Mouse (Mus musculus) CH12.LX (cell line): ENCODE data around the gene Cacna1c. TPM values are rescaled to one million over a fixed set of nuclear protein-coding genes. Genes with fewer than 3 reads are reported as not detected.

ENCODE experiments used
- DNase-seq: peaks from one replicate; pipeline ENCODE4 v3.0.0-alpha.2; 2013; ENCODE audit errors: extremely low read depth
- H3K27ac ChIP-seq: 2 replicates; pipeline ENCODE4 v1.5.1; 2012; ENCODE audit warnings: low read depth, mild to moderate bottlenecking, control low read depth, moderate library complexity; ENCODE audit not compliant: insufficient read depth
- H3K27me3 ChIP-seq: replicated peaks from 2 replicates; pipeline ENCODE3; 2012; ENCODE audit warnings: inconsistent platforms
- H3K36me3 ChIP-seq, 2 experiments: replicated peaks in 1 of 2; 2 replicates each; pipeline versions ENCODE3 to v1.6.1; 2012; ENCODE audit warnings: inconsistent platforms in 1 of 2, low read length in 1 of 2, mild to moderate bottlenecking in 1 of 2, mixed read lengths in 1 of 2, moderate library complexity in 1 of 2; ENCODE audit not compliant: control insufficient read depth in 1 of 2, insufficient read depth in 1 of 2
- H3K4me1 ChIP-seq, 2 experiments: 2 replicates each; pipeline ENCODE4 v1.6.1; 2012; ENCODE audit warnings: inconsistent platforms in 1 of 2, moderate library complexity in 1 of 2; ENCODE audit not compliant: insufficient read depth in 2 of 2, control insufficient read depth in 1 of 2
- H3K4me2 ChIP-seq: 2 replicates; pipeline ENCODE4 v1.6.1; 2012; ENCODE audit warnings: low read depth, mild to moderate bottlenecking, control low read depth; ENCODE audit not compliant: poor library complexity, insufficient read depth, severe bottlenecking
- H3K4me3 ChIP-seq, 3 experiments: fragments of 150-350 bp in 1 of 3; sonication (generic) in 1 of 3; replicated peaks in 1 of 3; 2 replicates each; pipeline versions ENCODE3 to v1.5.1; 2011 to 2012; ENCODE audit warnings: low read depth in 2 of 3, low read length in 2 of 3, mild to moderate bottlenecking in 2 of 3, moderate library complexity in 2 of 3, control low read depth in 1 of 3, improper control_type of control experiment in 1 of 3, inconsistent platforms in 1 of 3, mixed read lengths in 1 of 3; ENCODE audit not compliant: poor library complexity in 1 of 3
- H3K79me2 ChIP-seq: replicated peaks from 2 replicates; pipeline ENCODE4 v1.6.1; 2012; ENCODE audit warnings: mild to moderate bottlenecking, moderate library complexity; ENCODE audit not compliant: control insufficient read depth, poor library complexity, insufficient read depth, severe bottlenecking; ENCODE audit errors: extremely low read depth
- H3K9ac ChIP-seq: 2 replicates; pipeline ENCODE4 v1.6.1; 2012; ENCODE audit warnings: low read depth, mild to moderate bottlenecking, control low read depth, moderate library complexity; ENCODE audit not compliant: insufficient read depth
- H3K9me3 ChIP-seq: replicated peaks from 2 replicates; pipeline ENCODE3; 2012; ENCODE audit warnings: low read length, inconsistent platforms, mixed read lengths
- BHLHE40 ChIP-seq: IDR thresholded peaks from 2 replicates; pipeline ENCODE4 v1.6.1; 2011; ENCODE audit warnings: mild to moderate bottlenecking, low read depth, low read length, improper control_type of control experiment
- CHD1 ChIP-seq: IDR thresholded peaks from 2 replicates; pipeline ENCODE4 v1.6.1; 2012; ENCODE audit warnings: low read depth, low read length, improper control_type of control experiment, inconsistent platforms
- CTCF ChIP-seq, 2 experiments: IDR thresholded peaks in 1 of 2; conservative IDR thresholded peaks in 1 of 2; 2 replicates each; pipeline ENCODE4 v1.5.1; 2011 to 2012; ENCODE audit warnings: low read depth in 2 of 2, low read length in 2 of 2, improper control_type of control experiment in 1 of 2, inconsistent platforms in 1 of 2, mild to moderate bottlenecking in 1 of 2, moderate library complexity in 1 of 2
- GABPA ChIP-seq: IDR thresholded peaks from 2 replicates; pipeline ENCODE4 v1.6.1; 2012; ENCODE audit warnings: low read depth, low read length, improper control_type of control experiment, inconsistent platforms; ENCODE audit not compliant: insufficient replicate concordance
- HCFC1 ChIP-seq: IDR thresholded peaks from 2 replicates; pipeline ENCODE4 v1.6.1; 2012; ENCODE audit warnings: low read depth, mild to moderate bottlenecking, inconsistent platforms, low read length, improper control_type of control experiment
- IRF4 ChIP-seq: IDR thresholded peaks from 2 replicates; pipeline ENCODE4 v1.6.1; 2014; ENCODE audit warnings: low read depth, mild to moderate bottlenecking, inconsistent platforms, low read length, improper control_type of control experiment
- JUN ChIP-seq: IDR thresholded peaks from 2 replicates; pipeline ENCODE4 v1.6.1; 2011; ENCODE audit warnings: low read depth, mild to moderate bottlenecking, low read length, improper control_type of control experiment, moderate library complexity; ENCODE audit not compliant: insufficient read depth
- JUND ChIP-seq: conservative IDR thresholded peaks from 2 replicates; pipeline ENCODE4 v1.6.1; 2011; ENCODE audit warnings: low read depth, low read length, improper control_type of control experiment
- KAT2A ChIP-seq: IDR thresholded peaks from 2 replicates; pipeline ENCODE4 v1.6.1; 2012; ENCODE audit warnings: low read length, improper control_type of control experiment, inconsistent platforms; ENCODE audit not compliant: insufficient replicate concordance
- MAFK ChIP-seq: IDR thresholded peaks from 2 replicates; pipeline ENCODE4 v1.6.1; 2011; ENCODE audit warnings: low read length, improper control_type of control experiment; ENCODE audit not compliant: insufficient replicate concordance
- MAX ChIP-seq: IDR thresholded peaks from 2 replicates; pipeline ENCODE4 v1.6.1; 2011; ENCODE audit warnings: low read length, improper control_type of control experiment
- MAZ ChIP-seq: IDR thresholded peaks from 2 replicates; pipeline ENCODE4 v1.6.1; 2012; ENCODE audit warnings: low read depth, mild to moderate bottlenecking, inconsistent platforms, low read length, improper control_type of control experiment, moderate library complexity
- MEF2A ChIP-seq: IDR thresholded peaks from 2 replicates; pipeline ENCODE4 v1.6.1; 2014; ENCODE audit warnings: low read depth, mild to moderate bottlenecking, inconsistent platforms, low read length, improper control_type of control experiment, borderline replicate concordance
- MYC ChIP-seq: IDR thresholded peaks from 2 replicates; pipeline ENCODE4 v1.6.1; 2011; ENCODE audit warnings: low read depth, mild to moderate bottlenecking, improper control_type of control experiment, low read length
- NELFE ChIP-seq: IDR thresholded peaks from 2 replicates; pipeline ENCODE4 v1.6.1; 2011; ENCODE audit warnings: low read depth, low read length, improper control_type of control experiment
- PAX5 ChIP-seq: IDR thresholded peaks from 2 replicates; pipeline ENCODE4 v1.6.1; 2012; ENCODE audit warnings: low read length, inconsistent platforms, mixed read lengths
- POLR2A ChIP-seq: IDR thresholded peaks from 2 replicates; pipeline ENCODE4 v1.6.1; 2011; ENCODE audit warnings: low read depth, mild to moderate bottlenecking, improper control_type of control experiment, low read length
- POLR2AphosphoS2 ChIP-seq: IDR thresholded peaks from 2 replicates; pipeline ENCODE4 v1.6.1; 2011; ENCODE audit warnings: low read depth, low read length, improper control_type of control experiment
- RAD21 ChIP-seq: IDR thresholded peaks from 2 replicates; pipeline ENCODE4 v1.6.1; 2011; ENCODE audit warnings: low read depth, mild to moderate bottlenecking, low read length, improper control_type of control experiment, moderate library complexity
- RCOR1 ChIP-seq: conservative IDR thresholded peaks from 2 replicates; pipeline ENCODE4 v1.6.1; 2012; ENCODE audit warnings: low read depth, mild to moderate bottlenecking, inconsistent platforms, low read length, improper control_type of control experiment
- SIN3A ChIP-seq: IDR thresholded peaks from 2 replicates; pipeline ENCODE4 v1.6.1; 2012; ENCODE audit warnings: low read length, improper control_type of control experiment, inconsistent platforms
- SMC3 ChIP-seq: IDR thresholded peaks from 2 replicates; pipeline ENCODE4 v1.6.1; 2011; ENCODE audit warnings: low read depth, low read length, improper control_type of control experiment
- TBP ChIP-seq: conservative IDR thresholded peaks from 2 replicates; pipeline ENCODE4 v1.6.1; 2011; ENCODE audit warnings: low read depth, low read length, improper control_type of control experiment
- TCF12 ChIP-seq: IDR thresholded peaks from 2 replicates; pipeline ENCODE4 v1.6.1; 2014; ENCODE audit warnings: low read depth, mild to moderate bottlenecking, inconsistent platforms, low read length, improper control_type of control experiment
- UBTF ChIP-seq: IDR thresholded peaks from 2 replicates; pipeline ENCODE4 v1.6.1; 2012; ENCODE audit warnings: low read depth, mild to moderate bottlenecking, inconsistent platforms, low read length, improper control_type of control experiment, moderate library complexity
- USF1 ChIP-seq: IDR thresholded peaks from 2 replicates; pipeline ENCODE4 v1.6.1; 2014; ENCODE audit warnings: low read depth, mild to moderate bottlenecking, inconsistent platforms, low read length, improper control_type of control experiment
- USF2 ChIP-seq: conservative IDR thresholded peaks from 2 replicates; pipeline ENCODE4 v1.6.1; 2011; ENCODE audit warnings: low read depth, low read length, improper control_type of control experiment
- ZC3H11A ChIP-seq: IDR thresholded peaks from 2 replicates; pipeline ENCODE4 v1.6.1; 2012; ENCODE audit warnings: low read depth, mild to moderate bottlenecking, inconsistent platforms, low read length, improper control_type of control experiment
- ZKSCAN1 ChIP-seq: IDR thresholded peaks from 2 replicates; pipeline ENCODE4 v1.6.1; 2012; ENCODE audit warnings: low read depth, inconsistent platforms, low read length, improper control_type of control experiment, borderline replicate concordance
- ZMIZ1 ChIP-seq: IDR thresholded peaks from 2 replicates; pipeline ENCODE4 v1.6.1; 2012; ENCODE audit warnings: low read depth, mild to moderate bottlenecking, inconsistent platforms, low read length, improper control_type of control experiment
- ZNF384 ChIP-seq: IDR thresholded peaks from 2 replicates; pipeline ENCODE4 v1.6.1; 2012; ENCODE audit warnings: low read depth, low read length, improper control_type of control experiment, inconsistent platforms
- dilution Hi-C: fragments of 300-500 bp; cut with MboI; formaldehyde crosslinking; loops from 2 replicates; pipeline ENCODE4 v1.14.3; 2020; ENCODE audit warnings: low sequenced_read_pairs; ENCODE audit not compliant: extremely low pct_unique_long_range_greater_than_20kb, extremely low pct_ligation_motif_present
- in situ Hi-C: fragments of 300-500 bp; cut with MboI; formaldehyde crosslinking; loops from 3 replicates; pipeline ENCODE4 v1.14.3; 2019; ENCODE audit warnings: low sequenced_read_pairs, low pct_ligation_motif_present, low pct_unique_long_range_greater_than_20kb, mixed read lengths
- polyA plus RNA-seq: library from polyadenylated mRNA; unstranded; fragments of >175 nt; gene quantifications from 2 replicates; pipeline ENCODE4 v1.2.1, GENCODE M21; 2012; ENCODE audit warnings: low read depth; ENCODE audit not compliant: insufficient read length
- total RNA-seq, 2 experiments: library from RNA; depleted of rRNA; stranded (reverse); fragments of 300-350 nt in 1 of 2; fragments of >200 nt in 1 of 2; gene quantifications; 2 replicates each; pipeline ENCODE4 v1.2.3; 2012 to 2014

Gene Cacna1c
- total and polyA plus RNA-seq, 3 experiments, result 0.04 TPM; not detected in 2

DNA sequence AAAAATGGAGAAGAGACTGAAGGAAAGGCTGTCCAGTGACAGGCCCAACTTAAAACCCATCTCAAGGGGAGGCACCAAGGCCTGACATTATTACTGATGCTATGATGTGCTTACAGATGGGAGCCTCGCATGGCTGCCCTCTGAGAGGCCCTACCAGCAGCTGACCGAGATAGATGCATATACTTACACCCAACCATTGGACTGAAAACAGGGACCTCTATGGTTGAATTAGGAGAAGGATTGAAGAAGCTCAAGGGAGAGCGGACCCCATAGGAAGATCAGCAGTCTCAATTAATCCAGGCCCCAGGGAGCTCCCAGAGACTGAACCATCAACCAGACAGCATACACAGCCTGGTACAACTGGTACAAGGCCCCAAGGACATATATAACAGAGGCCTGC lies 628.4 kb downstream of the Cacna1c start:
- H3K9me3 ChIP-seq, result no peaks in the 10 kb centered on the region
- in situ Hi-C loops (no loop called here), dilution Hi-C loops (no loop called here)
- no peaks in the 10 kb centered on the region; the same call in 1 of the 2 replicates for H3K79me2 ChIP-seq
- H3K4me3 ChIP-seq, result no peak overlapping the region
- no peak overlapping the region for H3K4me2 ChIP-seq
- H3K9ac ChIP-seq, result no peak overlapping the region
- H3K36me3 ChIP-seq, result peaks cover 0 to 9% of the 10 kb centered on the region in 2 experiments
- H3K4me1 ChIP-seq, result peaks cover 6 to 10% of the 10 kb centered on the region in 2 experiments
- DNase-seq, result no peak
- H3K27ac ChIP-seq, result no peak overlapping the region
- TF ChIP-seq USF2 (no peak), GABPA (no peak), KAT2A (no peak), JUND (no peak)
- TF ChIP-seq, all 38 proteins: peak for 0
- no peaks in the 10 kb centered on the region for H3K27me3 ChIP-seq

DNA sequence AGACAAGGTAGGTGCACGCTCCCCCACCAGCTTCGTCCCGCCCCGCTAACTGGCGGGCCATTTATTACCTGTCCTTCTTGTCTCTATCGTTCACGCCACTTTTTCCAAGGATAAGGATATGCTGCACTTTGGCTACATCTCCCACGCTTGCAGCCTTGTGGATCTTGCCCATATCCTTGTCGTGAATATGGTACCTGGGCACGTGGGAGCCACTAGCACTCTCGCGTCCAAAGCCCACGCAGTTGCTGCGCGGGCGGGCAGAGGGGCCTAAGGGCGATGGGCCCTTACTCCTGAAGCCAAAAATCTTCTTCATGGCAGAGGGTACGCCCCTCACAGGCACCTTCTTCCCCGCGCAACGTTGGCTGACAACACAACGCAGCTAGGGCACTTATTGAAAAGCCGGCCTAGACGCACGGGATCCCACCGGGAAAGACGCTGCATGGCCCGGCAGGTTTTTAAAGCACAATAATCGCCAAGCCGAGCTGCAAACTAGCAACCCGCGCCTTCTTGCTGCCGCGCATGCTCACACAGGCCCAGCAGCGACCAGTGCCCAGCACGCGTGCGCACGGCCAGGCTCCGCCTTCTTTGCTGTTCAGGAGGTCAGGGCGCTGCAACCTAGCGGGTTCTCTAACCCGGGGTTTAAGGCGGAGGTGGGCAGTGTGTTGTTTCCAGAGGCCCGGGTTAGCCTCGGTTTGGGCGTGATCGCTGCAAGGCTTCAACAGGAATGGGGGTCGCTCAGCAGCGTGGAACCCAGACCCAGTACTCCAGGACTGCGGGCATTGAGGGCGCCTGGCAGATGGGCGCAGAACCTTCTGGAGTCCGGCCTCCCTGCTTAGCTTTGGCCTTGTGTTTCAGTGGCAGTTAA lies 634.2 kb downstream of the Cacna1c start, which contains the start of gene Ankrd26:
Gene Ankrd26 (minus strand): TSS at position 482 of the 865 bp plus-strand sequence.
- Histone ChIP-seq H3K4me3 (peak within 1 kb of the TSS; percentile 67 to 87 (median 74)), H3K4me2 (peak within 1 kb of the TSS; percentile 97), H3K36me3 (peaks cover 5 to 31% of the 10 kb centered on the region in 2 experiments), H3K27me3 (no peaks in the 10 kb centered on the region), H3K4me1 (peaks cover 6 to 21% of the 10 kb centered on the region in 2 experiments), H3K27ac (no peak within 1 kb of the TSS), H3K9me3 (no peaks in the 10 kb centered on the region), H3K9ac (peak within 1 kb of the TSS; percentile 72), H3K79me2 (no peaks in the 10 kb centered on the region; the same call in 1 of the 2 replicates)
- peak; percentile 91 for DNase-seq
- in situ Hi-C loops, result no loop called here
- dilution Hi-C loops, result no loop called here
- TF ChIP-seq NELFE (peak; percentile 94), MAX (no peak; the same call in 1 of the 2 replicates), ZNF384 (no peak), ZMIZ1 (peak; percentile 93), ZC3H11A (no peak), TBP (peak; percentile 65; the same call in 1 of the 2 replicates), SIN3A (no peak; the same call in 1 of the 2 replicates), POLR2AphosphoS2 (peak; percentile 79; the same call in 1 of the 2 replicates), MYC (no peak), HCFC1 (peak; percentile 39), CTCF (conservative IDR thresholded peaks at IDR 0.05 in 1 of 2, IDR thresholded peaks at IDR 0.05 in 1 of 2; ENCODE audit: low read depth in 2 of 2, low read length in 2 of 2) (no peak), JUND (no peak), TCF12 (peak; percentile 86), RCOR1 (no peak), SMC3 (no peak), MEF2A (no peak), MAFK (no peak), ZKSCAN1 (no peak), PAX5 (no peak), UBTF (no peak), CHD1 (peak; percentile 47; the same call in 1 of the 2 replicates), POLR2A (peak; percentile 95), BHLHE40 (peak; percentile 57; the same call in 1 of the 2 replicates), USF1 (no peak), IRF4 (no peak), JUN (no peak), RAD21 (no peak), MAZ (no peak), KAT2A (0 out of 2 replicates have a peak, but pooled peaks have one; percentile 51)
